Mouse (Mus musculus) kidney, adult 2 months (tissue): Measurements from ENCODE around the gene Galnt7.

Source experiments
- CTCF ChIP-seq: fragments of 200-500 bp; conservative IDR thresholded peaks from 2 replicates; pipeline ENCODE4 v1.5.1; 2011; ENCODE audit warnings: low read depth, mild to moderate bottlenecking, control low read depth, low read length, moderate library complexity, mixed read lengths; ENCODE audit not compliant: insufficient read depth, insufficient read length
- POLR2A ChIP-seq: fragments of 200-500 bp; IDR thresholded peaks from one replicate; pipeline ENCODE4 v1.6.1; 2011; ENCODE audit warnings: low read depth, low read length, control low read depth

GRCm38 (mm10) chr8:57546401-57546800, 106.4 kb downstream of the Galnt7 start:
- TF ChIP-seq POLR2A (no peak), CTCF (no peak)
